Mouse (Mus musculus): ENCODE measurements at regions not wholly inside any gene's neighbourhood (a gene's known extent, or its start where the extent isn't known, plus 50 kb on each side); places are given as distances from the start of the nearest gene placed in this dataset.

- TF ChIP-seq POLR2A (IDR thresholded peaks at IDR 0.05; ENCODE audit: low read depth, low read length) (no peak), CTCF (IDR thresholded peaks at IDR 0.05; ENCODE audit: extremely low read depth, insufficient read depth, insufficient read length, insufficient replicate concordance) (no peak)
Measured at GRCm38 (mm10) chr14:46317406-46318045, 61.7 kb upstream of the Gm15217 start.
